Mouse (Mus musculus) midbrain, embryonic 10.5 days (tissue): ENCODE data around the gene Celf2. TPM values are rescaled to one million over a fixed set of nuclear protein-coding genes. Genes with fewer than 3 reads are reported as not detected.

Experiments
- DNase-seq: peaks from one replicate; pipeline ENCODE4 v3.0.0-alpha.2; 2017; ENCODE audit warnings: low spot score
- H3K27ac ChIP-seq: fragments of 300-500 bp; sonication (generic); replicated peaks from 2 replicates; pipeline ENCODE4 v1.5.1; 2016; ENCODE audit warnings: mild to moderate bottlenecking
- H3K27me3 ChIP-seq: fragments of 300-500 bp; sonication (generic); 2 replicates; pipeline ENCODE4 v1.6.1; 2016; ENCODE audit warnings: low read depth, mild to moderate bottlenecking; ENCODE audit not compliant: poor library complexity, severe bottlenecking
- H3K36me3 ChIP-seq: fragments of 300-500 bp; sonication (generic); 2 replicates; pipeline ENCODE4 v1.6.1; 2016; ENCODE audit warnings: mild to moderate bottlenecking, moderate library complexity
- H3K4me1 ChIP-seq: fragments of 300-500 bp; sonication (generic); 2 replicates; pipeline ENCODE4 v1.6.1; 2016
- H3K4me3 ChIP-seq: fragments of 300-500 bp; sonication (generic); 2 replicates; pipeline ENCODE4 v1.5.1; 2016; ENCODE audit warnings: mild to moderate bottlenecking, moderate library complexity
- H3K9me3 ChIP-seq: fragments of 300-500 bp; sonication (generic); replicated peaks from 2 replicates; pipeline ENCODE4 v1.6.1; 2016; ENCODE audit warnings: mild to moderate bottlenecking
- WGBS: fragments of 180-500 bp; shearing (Covaris S2); methylation state at CpG from one replicate; pipeline ENCODE4 v1.1.7; 2016; 5-methylcytosine and 5-hydroxymethylcytosine counted together
- polyA plus RNA-seq: library from polyadenylated mRNA; unstranded; fragments of >200 nt; fragmentation: Nextera tagmentation; extraction: Ambion mirVana; gene quantifications from 2 replicates; pipeline ENCODE4 v1.2.1, GENCODE M21; 2016

Gene Celf2
- polyA plus RNA-seq, 1 experiment from 2014 or later: 63.6 TPM

GRCm38 (mm10) chr2:6884796-6885711 lies 624.3 kb downstream of the Celf2 start:
- Histone ChIP-seq H3K9me3 (no peaks in the 10 kb centered on the region), H3K4me3 (peak overlapping the region; percentile 58), H3K36me3 (no peaks in the 10 kb centered on the region), H3K4me1 (peaks cover 69% of the 10 kb centered on the region), H3K27me3 (no peaks in the 10 kb centered on the region), H3K27ac (peak overlapping the region; percentile 90)
- 16% methylated on average over 8 of the region's 8 CpGs for WGBS
- peak; percentile 56 for DNase-seq

GRCm38 (mm10) chr2:6883996-6884795 lies 625.2 kb downstream of the Celf2 start:
- peak; percentile 37 for DNase-seq
- 34% methylated on average over 13 of the region's 13 CpGs for WGBS

GRCm38 (mm10) chr2:6882236-6882885 lies 627.0 kb downstream of the Celf2 start:
- peaks cover 67% of the 10 kb centered on the region for H3K4me1 ChIP-seq
- H3K27ac ChIP-seq: peak overlapping the region; percentile 74
- H3K4me3 ChIP-seq: peak overlapping the region; percentile 58
- 62% methylated on average over 6 of the region's 6 CpGs for WGBS
- no peak for DNase-seq
- H3K27me3 ChIP-seq: no peaks in the 10 kb centered on the region
- 0 out of 2 replicates have a peak, but pooled peaks cover 3% of the 10 kb centered on the region for H3K36me3 ChIP-seq
- H3K9me3 ChIP-seq: no peaks in the 10 kb centered on the region

More at GRCm38 (mm10) chr2:6883996-6884795, 625.2 kb downstream of the Celf2 start:
- Histone ChIP-seq H3K27ac (peak overlapping the region; percentile 90), H3K36me3 (no peaks in the 10 kb centered on the region), H3K4me3 (peak overlapping the region; percentile 58), H3K9me3 (no peaks in the 10 kb centered on the region), H3K27me3 (no peaks in the 10 kb centered on the region), H3K4me1 (peaks cover 69% of the 10 kb centered on the region)

- H3K36me3 ChIP-seq: 0 out of 2 replicates have a peak, but pooled peaks cover 3% of the 10 kb centered on the region
- no peak for DNase-seq
- H3K4me1 ChIP-seq: peaks cover 67% of the 10 kb centered on the region
- no peaks in the 10 kb centered on the region for H3K9me3 ChIP-seq
- WGBS: 85% methylated on average over 6 of the region's 6 CpGs
- H3K27me3 ChIP-seq: 0 out of 2 replicates have a peak, but pooled peaks cover 5% of the 10 kb centered on the region
- 0 out of 2 replicates have a peak overlapping the region, but pooled peaks have one; percentile 58 for H3K4me3 ChIP-seq
- peak overlapping the region; percentile 74 for H3K27ac ChIP-seq
Observed at GRCm38 (mm10) chr2:6880941-6881575, 628.3 kb downstream of the Celf2 start.

- H3K4me1 ChIP-seq: peaks cover 64% of the 10 kb centered on the region
- 0 out of 2 replicates have a peak, but pooled peaks cover 3% of the 10 kb centered on the region for H3K36me3 ChIP-seq
- H3K4me3 ChIP-seq: no peak overlapping the region
- 73% methylated on average over 5 of the region's 5 CpGs for WGBS
- no peak overlapping the region for H3K27ac ChIP-seq
- peaks cover 5% of the 10 kb centered on the region; the same call in 1 of the 2 replicates for H3K27me3 ChIP-seq
- no peak for DNase-seq
- no peaks in the 10 kb centered on the region for H3K9me3 ChIP-seq
Observed at GRCm38 (mm10) chr2:6877094-6877493, 632.3 kb downstream of the Celf2 start.

GRCm38 (mm10) chr2:6876547-6876946 lies 632.8 kb downstream of the Celf2 start:
- Histone ChIP-seq H3K4me1 (peaks cover 59% of the 10 kb centered on the region), H3K27me3 (peaks cover 5% of the 10 kb centered on the region; the same call in 1 of the 2 replicates), H3K4me3 (no peak overlapping the region), H3K9me3 (no peaks in the 10 kb centered on the region), H3K27ac (peak overlapping the region; percentile 50), H3K36me3 (0 out of 2 replicates have a peak, but pooled peaks cover 3% of the 10 kb centered on the region)
- 61% methylated on average over 5 of the region's 5 CpGs for WGBS
- no peak for DNase-seq

- peak overlapping the region; percentile 35 for H3K4me3 ChIP-seq
- 0 out of 2 replicates have a peak, but pooled peaks cover 3% of the 10 kb centered on the region for H3K36me3 ChIP-seq
- peaks cover 11% of the 10 kb centered on the region; the same call in 1 of the 2 replicates for H3K27me3 ChIP-seq
- WGBS: 6% methylated on average over 11 of the region's 11 CpGs
- peak overlapping the region; percentile 73 for H3K27ac ChIP-seq
- DNase-seq: peak; percentile 25
- H3K9me3 ChIP-seq: no peaks in the 10 kb centered on the region
- H3K4me1 ChIP-seq: peaks cover 63% of the 10 kb centered on the region
Observed at GRCm38 (mm10) chr2:6875071-6875611, 634.2 kb downstream of the Celf2 start.

- Histone ChIP-seq H3K27ac (peak overlapping the region; percentile 73), H3K4me3 (peak overlapping the region; percentile 35)
Observed at GRCm38 (mm10) chr2:6874266-6874955, 635.0 kb downstream of the Celf2 start.

GRCm38 (mm10) chr2:6873711-6874110 lies 635.7 kb downstream of the Celf2 start:
- whole genome bisulfite sequencing: 89% methylated on average over 1 of the region's 1 CpGs
- Histone ChIP-seq H3K4me3 (no peak overlapping the region), H3K27me3 (peaks cover 14% of the 10 kb centered on the region; the same call in 1 of the 2 replicates), H3K9me3 (no peaks in the 10 kb centered on the region), H3K36me3 (no peaks in the 10 kb centered on the region), H3K27ac (no peak overlapping the region), H3K4me1 (peaks cover 77% of the 10 kb centered on the region)
- DNase-seq: no peak

More at GRCm38 (mm10) chr2:6874266-6874955, 635.0 kb downstream of the Celf2 start:
- H3K4me1 ChIP-seq: peaks cover 70% of the 10 kb centered on the region
- no peaks in the 10 kb centered on the region for H3K9me3 ChIP-seq
- 0 out of 2 replicates have a peak, but pooled peaks cover 3% of the 10 kb centered on the region for H3K36me3 ChIP-seq
- DNase-seq: no peak
- peaks cover 14% of the 10 kb centered on the region; the same call in 1 of the 2 replicates for H3K27me3 ChIP-seq
- WGBS: 27% methylated on average over 10 of the region's 10 CpGs

GRCm38 (mm10) chr2:6872894-6873255 lies 636.5 kb downstream of the Celf2 start:
- peak overlapping the region; percentile 88 for H3K4me3 ChIP-seq
- WGBS: 9% methylated on average over 10 of the region's 10 CpGs
- no peak for DNase-seq
- H3K36me3 ChIP-seq: no peaks in the 10 kb centered on the region
- H3K9me3 ChIP-seq: no peaks in the 10 kb centered on the region
- H3K4me1 ChIP-seq: peaks cover 82% of the 10 kb centered on the region
- H3K27me3 ChIP-seq: peaks cover 14% of the 10 kb centered on the region; the same call in 1 of the 2 replicates
- peak overlapping the region; percentile 96 for H3K27ac ChIP-seq
